Mouse (Mus musculus) liver, embryonic 14.5 days (tissue): Measurements from ENCODE around the gene Gm49388.

Experiments
- CTCF ChIP-seq: IDR thresholded peaks from 2 replicates; pipeline ENCODE4 v1.5.1; 2016; ENCODE audit warnings: antibody characterized with exemption, low read depth, control low read depth
- EP300 ChIP-seq: IDR thresholded peaks from 2 replicates; pipeline ENCODE4 v1.6.1; 2016; ENCODE audit warnings: antibody characterized with exemption, low read depth

GRCm38 (mm10) chr7:127753158-127753557 is 32.2 kb upstream of the Gm49388 start:
- TF ChIP-seq CTCF (no peak), EP300 (no peak)
